Mouse (Mus musculus) limb, embryonic 15.5 days (tissue): ENCODE results near the gene Plekha4. TPM values are rescaled to one million over a fixed set of nuclear protein-coding genes. Genes with fewer than 3 reads are reported as not detected.

Source experiments
- ATAC-seq: fragments of 200-750 bp; cut with Nextera tagmentation; 2 replicates; pipeline ENCODE4 v1.8.0; 2017; ENCODE audit warnings: low read depth, moderate TSS enrichment; ENCODE audit not compliant: insufficient number of reproducible peaks, low FRiP score, low TSS enrichment
- H3K27ac ChIP-seq: fragments of 300-500 bp; sonication (generic); 2 replicates; pipeline ENCODE4 v1.5.1; 2015; ENCODE audit warnings: moderate library complexity, mild to moderate bottlenecking, inconsistent platforms
- H3K27me3 ChIP-seq: fragments of 300-500 bp; sonication (generic); 2 replicates; pipeline ENCODE4 v1.6.1; 2015; ENCODE audit warnings: inconsistent platforms
- H3K36me3 ChIP-seq: fragments of 300-500 bp; sonication (generic); 2 replicates; pipeline ENCODE4 v1.6.1; 2015; ENCODE audit warnings: inconsistent platforms
- H3K4me1 ChIP-seq: fragments of 300-500 bp; sonication (generic); 2 replicates; pipeline ENCODE4 v1.6.1; 2015; ENCODE audit warnings: inconsistent platforms
- H3K4me2 ChIP-seq: fragments of 300-500 bp; sonication (generic); 2 replicates; pipeline ENCODE4 v1.6.1; 2015; ENCODE audit warnings: mild to moderate bottlenecking, inconsistent platforms
- H3K4me3 ChIP-seq: fragments of 300-500 bp; sonication (generic); 2 replicates; pipeline ENCODE4 v1.5.1; 2015; ENCODE audit warnings: mild to moderate bottlenecking, inconsistent platforms
- H3K9ac ChIP-seq: fragments of 300-500 bp; sonication (generic); 2 replicates; pipeline ENCODE4 v1.6.1; 2015; ENCODE audit warnings: inconsistent platforms
- H3K9me3 ChIP-seq: fragments of 300-500 bp; sonication (generic); 2 replicates; pipeline ENCODE4 v1.6.1; 2016; ENCODE audit warnings: inconsistent platforms
- WGBS: fragments of 180-500 bp; shearing (Covaris S2); methylation state at CpG from one replicate; pipeline ENCODE4 v1.1.7; 2015; 5-methylcytosine and 5-hydroxymethylcytosine counted together
- polyA plus RNA-seq: library from polyadenylated mRNA; unstranded; fragments of >200 nt; fragmentation: Nextera tagmentation; extraction: Ambion mirVana; gene quantifications from 2 replicates; pipeline ENCODE4 v1.2.1, GENCODE M21; 2015

The Plekha4 gene
- polyA plus RNA-seq, 1 experiment from 2014 or later = 5.7 TPM

DNA sequence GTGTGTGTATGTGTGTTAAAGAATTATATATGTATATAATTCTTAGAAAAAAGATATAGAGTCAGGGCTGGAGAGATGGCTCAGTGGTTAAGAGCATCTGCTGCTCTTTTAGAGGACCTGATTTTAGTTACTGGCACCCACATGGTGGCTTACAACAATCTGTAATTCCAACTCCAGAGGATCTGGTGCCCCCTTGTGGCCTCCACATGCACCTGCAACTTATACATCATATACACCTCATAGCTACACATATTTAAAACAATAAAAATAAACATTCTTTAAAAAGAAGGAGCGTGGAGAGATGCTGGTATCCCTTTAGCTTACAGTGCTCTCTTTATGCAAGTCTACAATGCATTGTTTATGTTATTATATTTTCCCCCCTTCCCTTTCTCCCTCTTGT, 18.4 kb downstream of the Plekha4 start:
- Histone ChIP-seq H3K9ac (no peak overlapping the region), H3K4me3 (no peak overlapping the region), H3K36me3 (no peaks in the 10 kb centered on the region), H3K27ac (no peak overlapping the region), H3K4me1 (no peaks in the 10 kb centered on the region), H3K9me3 (no peaks in the 10 kb centered on the region), H3K27me3 (no peaks in the 10 kb centered on the region), H3K4me2 (no peak overlapping the region)
- 91% methylated on average over 1 of the region's 1 CpGs for WGBS
- ATAC-seq = no peak

DNA sequence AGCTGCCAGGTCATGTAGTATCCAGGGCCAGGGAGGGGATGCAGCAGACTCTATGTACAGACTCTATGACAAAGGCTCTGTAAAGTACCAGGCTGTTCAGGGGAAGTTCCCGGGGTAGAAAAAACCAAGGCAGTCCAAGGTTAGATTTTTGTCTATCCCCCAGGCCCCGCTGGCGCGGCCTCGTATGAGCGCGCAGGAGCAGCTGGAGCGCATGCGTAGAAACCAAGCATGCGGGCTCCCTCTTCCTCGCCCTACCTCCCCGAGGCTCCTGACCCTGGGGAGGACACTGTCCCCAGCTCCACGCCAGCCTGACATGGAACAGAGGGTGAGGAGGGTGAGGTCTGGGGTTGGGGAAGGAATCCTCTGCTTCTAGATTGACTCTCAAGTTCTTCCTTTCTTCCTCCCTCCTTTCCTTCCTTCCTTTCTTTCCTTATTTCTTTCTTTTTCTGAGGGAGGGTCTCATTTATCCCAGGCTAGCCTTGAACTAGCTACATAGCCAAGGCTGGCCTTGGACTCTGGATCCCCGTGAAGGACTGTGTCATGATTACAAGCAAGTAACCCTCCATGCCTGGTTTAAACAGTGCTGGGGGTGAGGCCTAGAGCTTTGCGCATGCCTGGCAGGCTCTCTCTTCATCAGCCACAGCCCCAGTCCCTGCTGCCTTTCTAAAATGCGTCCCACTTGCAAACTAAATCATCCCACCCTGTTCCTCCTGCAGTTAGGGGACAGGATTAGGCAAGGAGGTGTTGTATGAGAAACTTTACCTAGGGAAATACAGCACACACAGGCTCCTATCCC, 23.7 kb downstream of the Plekha4 start:
- Histone ChIP-seq H3K4me1 (peaks cover 3% of the 10 kb centered on the region; the same call in 1 of the 2 replicates), H3K36me3 (no peaks in the 10 kb centered on the region), H3K9me3 (no peaks in the 10 kb centered on the region), H3K27me3 (no peaks in the 10 kb centered on the region), H3K27ac (0 out of 2 replicates have a peak overlapping the region, but pooled peaks have one; percentile 51), H3K4me3 (no peak overlapping the region), H3K9ac (no peak overlapping the region), H3K4me2 (no peak overlapping the region)
- WGBS = 83% methylated on average over 16 of the region's 16 CpGs
- no peak for ATAC-seq

DNA sequence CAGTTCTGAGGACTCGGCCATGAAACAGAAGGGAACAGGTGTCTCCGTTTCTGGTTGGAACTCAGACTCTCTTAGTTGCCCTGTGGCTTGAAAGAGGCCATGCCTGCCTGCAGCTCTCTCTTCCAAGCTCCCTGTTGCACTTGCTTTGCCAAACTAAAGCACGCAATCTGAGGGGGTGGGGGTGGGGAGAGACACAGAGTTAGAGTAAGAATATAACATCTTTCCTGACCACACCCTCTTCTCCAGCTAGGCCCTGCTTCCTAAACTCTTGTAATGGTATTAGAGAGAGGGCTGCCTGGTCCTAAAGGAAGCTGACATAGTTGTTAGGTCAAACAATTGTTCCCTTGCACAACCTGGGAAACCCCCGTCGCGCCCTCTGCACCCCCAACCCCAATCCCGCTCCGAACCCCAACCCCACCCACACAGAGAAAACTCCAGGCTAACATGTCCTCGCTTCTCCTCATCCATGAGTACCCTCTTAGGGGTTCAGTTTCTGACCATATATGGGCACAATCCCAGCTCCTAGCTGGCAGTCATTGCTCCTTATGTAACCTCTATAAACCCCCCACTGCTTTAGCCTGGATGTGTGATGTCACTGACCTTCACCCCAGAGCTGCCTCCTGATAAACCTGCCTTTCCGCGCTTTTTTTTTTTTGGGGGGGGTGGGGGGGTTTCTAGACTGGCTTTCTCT, 24.8 kb downstream of the Plekha4 start:
- peaks cover 4% of the 10 kb centered on the region; the same call in 1 of the 2 replicates for H3K4me1 ChIP-seq
- H3K27ac ChIP-seq = peak overlapping the region; percentile 51; the same call in 1 of the 2 replicates
- H3K36me3 ChIP-seq = no peaks in the 10 kb centered on the region
- no peaks in the 10 kb centered on the region for H3K27me3 ChIP-seq
- H3K9me3 ChIP-seq = no peaks in the 10 kb centered on the region
- 75% methylated on average over 11 of the region's 11 CpGs for WGBS
- no peak overlapping the region for H3K4me3 ChIP-seq
- no peak for ATAC-seq
- no peak overlapping the region for H3K4me2 ChIP-seq
- no peak overlapping the region for H3K9ac ChIP-seq

DNA sequence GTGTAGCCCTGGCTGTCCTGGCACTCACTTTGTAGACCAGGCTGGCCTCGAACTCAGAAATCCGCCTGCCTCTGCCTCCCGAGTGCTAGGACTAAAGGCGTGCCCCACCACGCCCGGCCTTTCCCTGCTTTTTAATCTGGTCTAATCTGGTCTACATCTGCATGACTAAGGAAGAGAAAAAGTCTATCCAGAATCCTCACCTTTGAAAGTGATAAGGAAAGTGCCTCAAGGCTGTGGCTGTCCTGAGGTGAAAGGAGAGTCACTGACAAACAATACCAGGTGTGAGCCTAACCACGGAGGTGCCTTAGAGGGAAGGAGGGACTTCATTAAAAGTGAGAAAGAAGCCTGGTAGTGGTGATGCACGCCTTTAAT, 25.4 kb downstream of the Plekha4 start:
- no peak overlapping the region for H3K4me2 ChIP-seq
- no peaks in the 10 kb centered on the region for H3K27me3 ChIP-seq
- no peak overlapping the region for H3K9ac ChIP-seq
- H3K27ac ChIP-seq = no peak overlapping the region
- peaks cover 6% of the 10 kb centered on the region; the same call in 1 of the 2 replicates for H3K4me1 ChIP-seq
- H3K4me3 ChIP-seq = no peak overlapping the region
- H3K9me3 ChIP-seq = no peaks in the 10 kb centered on the region
- WGBS = 78% methylated on average over 8 of the region's 8 CpGs
- ATAC-seq = no peak
- H3K36me3 ChIP-seq = no peaks in the 10 kb centered on the region

DNA sequence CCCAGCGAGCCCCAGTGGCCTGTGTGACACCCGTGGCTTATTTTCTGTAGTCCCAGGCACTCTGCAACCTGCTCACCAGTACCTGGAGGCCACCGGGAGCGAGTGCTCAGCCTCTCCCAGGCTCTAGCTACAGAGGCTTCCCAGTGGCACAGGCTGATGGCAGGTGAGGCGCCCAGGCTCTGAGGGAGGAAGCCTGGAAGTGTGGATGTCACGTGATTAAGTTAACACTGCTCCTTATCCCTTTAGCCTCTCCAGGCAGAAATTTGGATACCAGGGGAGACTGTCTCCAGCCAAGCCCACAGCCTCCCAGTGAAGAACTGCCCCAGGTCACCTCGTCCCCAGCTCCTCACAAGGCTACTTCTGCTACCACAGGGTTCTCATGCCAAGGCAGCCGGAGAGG, 27.4 kb downstream of the Plekha4 start:
- Histone ChIP-seq H3K27ac (no peak overlapping the region), H3K4me1 (peaks cover 6% of the 10 kb centered on the region; the same call in 1 of the 2 replicates), H3K4me3 (no peak overlapping the region), H3K9ac (no peak overlapping the region), H3K36me3 (no peaks in the 10 kb centered on the region), H3K9me3 (no peaks in the 10 kb centered on the region), H3K4me2 (no peak overlapping the region), H3K27me3 (no peaks in the 10 kb centered on the region)
- WGBS = 60% methylated on average over 8 of the region's 8 CpGs
- no peak for ATAC-seq

DNA sequence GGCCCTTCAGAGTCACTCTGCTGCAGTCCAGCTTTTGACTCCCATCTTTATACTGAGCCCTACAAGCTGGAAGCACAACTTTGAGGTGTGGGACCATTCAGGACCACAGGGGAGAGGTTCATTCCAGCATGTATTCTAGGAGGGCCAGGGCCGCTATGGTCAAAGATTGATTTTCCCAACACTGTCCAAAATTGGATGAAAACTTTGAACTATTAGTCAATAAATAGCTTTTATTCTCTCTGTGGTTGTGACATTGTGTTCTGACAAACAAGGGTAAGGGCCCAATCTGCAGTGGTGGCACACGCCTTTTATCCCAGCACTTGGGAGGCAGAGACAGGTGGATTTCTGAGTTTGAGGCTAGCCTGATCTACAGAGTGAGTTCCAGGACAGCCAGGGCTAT, 27.9 kb downstream of the Plekha4 start:
- H3K9ac ChIP-seq = no peak overlapping the region
- WGBS = 90% methylated on average over 2 of the region's 2 CpGs
- H3K27me3 ChIP-seq = no peaks in the 10 kb centered on the region
- ATAC-seq = no peak
- H3K4me3 ChIP-seq = no peak overlapping the region
- no peaks in the 10 kb centered on the region for H3K9me3 ChIP-seq
- no peak overlapping the region for H3K27ac ChIP-seq
- no peak overlapping the region for H3K4me2 ChIP-seq
- peaks cover 6% of the 10 kb centered on the region; the same call in 1 of the 2 replicates for H3K4me1 ChIP-seq
- no peaks in the 10 kb centered on the region for H3K36me3 ChIP-seq

DNA sequence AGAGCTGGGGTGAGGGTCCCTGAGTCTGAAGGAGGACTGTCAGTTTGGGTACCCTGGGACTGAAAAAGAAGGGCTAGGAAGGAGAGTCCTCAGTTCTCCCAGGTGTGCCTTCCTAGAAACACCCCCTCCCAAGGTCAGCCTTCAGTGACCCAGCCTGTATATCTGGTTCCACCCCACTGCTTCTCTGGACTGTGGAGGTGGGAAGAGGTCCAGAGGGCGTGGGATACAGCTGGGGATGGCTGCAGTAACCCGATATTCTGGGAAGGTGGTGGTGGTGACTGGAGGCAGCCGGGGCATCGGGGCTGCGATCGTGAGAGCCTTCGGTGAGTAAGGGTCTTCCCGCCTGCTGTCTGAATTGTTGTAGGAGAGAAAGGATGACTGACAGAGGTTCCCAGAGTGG, 28.6 kb downstream of the Plekha4 start, which contains the start of gene Hsd17b14:
TSS of gene Hsd17b14 (plus strand) at position 150 of the 400 bp plus-strand sequence.
- Histone ChIP-seq H3K9ac (no peak within 1 kb of the TSS), H3K27ac (no peak within 1 kb of the TSS), H3K4me3 (no peak within 1 kb of the TSS), H3K36me3 (no peaks in the 10 kb centered on the region), H3K4me1 (peaks cover 6% of the 10 kb centered on the region; the same call in 1 of the 2 replicates), H3K9me3 (no peaks in the 10 kb centered on the region), H3K4me2 (no peak within 1 kb of the TSS), H3K27me3 (no peaks in the 10 kb centered on the region)
- no peak for ATAC-seq
- WGBS = 22% methylated on average over 8 of the region's 8 CpGs

DNA sequence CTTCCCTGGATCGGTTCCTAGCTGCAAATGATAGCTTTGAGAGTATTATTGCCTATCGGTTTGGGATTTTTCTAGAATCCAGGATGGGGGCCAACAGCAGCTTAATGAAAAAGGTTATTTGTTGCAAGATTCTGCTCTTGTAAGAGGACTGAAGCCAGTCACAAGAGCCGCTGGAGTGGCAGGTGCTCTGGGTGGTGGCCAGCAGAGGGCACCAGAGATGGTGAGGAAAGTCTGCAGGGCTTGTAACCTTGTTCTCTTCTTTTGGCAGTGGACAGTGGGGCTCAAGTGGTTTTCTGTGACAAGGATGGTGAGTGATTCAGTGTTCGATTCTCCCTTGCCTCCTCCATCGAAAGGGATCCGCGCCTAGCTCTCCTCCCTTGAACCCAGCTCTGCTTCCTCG, 29.7 kb downstream of the Plekha4 start:
- no peak for ATAC-seq

DNA sequence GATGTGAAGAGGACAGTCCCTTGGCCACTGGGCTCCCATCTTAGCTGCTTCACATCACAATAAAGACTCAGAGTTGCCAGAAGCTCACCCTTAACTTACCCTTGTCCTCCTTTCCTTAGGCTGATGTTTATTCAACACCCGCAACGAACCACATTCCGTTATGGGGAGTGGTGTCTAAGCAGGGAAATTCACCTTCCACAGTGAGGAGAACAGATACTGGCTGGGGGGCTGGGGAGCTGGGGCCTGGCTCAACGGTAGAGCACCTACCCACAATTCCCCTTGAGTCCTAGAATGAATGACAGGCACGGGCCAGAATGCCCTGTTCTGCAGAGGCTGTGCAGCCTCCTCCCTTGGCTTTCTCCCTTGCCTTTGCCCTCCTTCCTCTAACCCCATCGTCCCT, 32.8 kb downstream of the Plekha4 start:
- Histone ChIP-seq H3K36me3 (no peaks in the 10 kb centered on the region), H3K4me2 (no peak overlapping the region), H3K9me3 (no peaks in the 10 kb centered on the region), H3K4me1 (peaks cover 18% of the 10 kb centered on the region), H3K9ac (no peak overlapping the region), H3K27ac (no peak overlapping the region), H3K4me3 (no peak overlapping the region), H3K27me3 (no peaks in the 10 kb centered on the region)
- ATAC-seq = no peak
- WGBS = 53% methylated on average over 5 of the region's 6 CpGs

More for the DNA sequence above, 29.7 kb downstream of the Plekha4 start:
- no peak overlapping the region for H3K4me3 ChIP-seq
- H3K9ac ChIP-seq = no peak overlapping the region
- no peaks in the 10 kb centered on the region for H3K9me3 ChIP-seq
- H3K4me2 ChIP-seq = no peak overlapping the region
- 26% methylated on average over 8 of the region's 8 CpGs for WGBS
- no peaks in the 10 kb centered on the region for H3K36me3 ChIP-seq
- no peaks in the 10 kb centered on the region for H3K27me3 ChIP-seq
- no peak overlapping the region for H3K27ac ChIP-seq
- peaks cover 5% of the 10 kb centered on the region for H3K4me1 ChIP-seq

DNA sequence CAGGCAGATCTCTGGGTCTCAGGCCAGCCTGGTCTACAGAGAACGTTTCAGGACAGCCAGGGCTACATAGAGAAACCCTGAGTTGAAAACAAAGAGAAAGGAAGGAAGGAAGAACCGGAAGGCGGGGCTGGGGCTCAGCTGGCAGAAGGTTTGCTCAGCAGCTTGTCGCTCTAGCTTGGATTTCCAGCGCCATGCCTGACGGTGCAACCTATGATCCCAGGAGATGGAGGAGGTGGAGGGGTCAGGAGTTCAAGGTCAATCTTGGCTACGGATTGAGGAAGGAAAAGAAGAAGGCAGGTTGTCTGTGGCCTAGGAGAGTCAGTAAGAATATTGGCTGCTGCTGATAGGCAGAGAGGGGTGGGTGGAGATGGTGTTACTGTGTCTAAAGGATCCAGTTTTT, 34.1 kb downstream of the Plekha4 start:
- H3K4me1 ChIP-seq = peaks cover 18% of the 10 kb centered on the region
- ATAC-seq = no peak
- no peak overlapping the region for H3K9ac ChIP-seq
- H3K4me2 ChIP-seq = no peak overlapping the region
- H3K27me3 ChIP-seq = no peaks in the 10 kb centered on the region
- H3K36me3 ChIP-seq = no peaks in the 10 kb centered on the region
- 84% methylated on average over 7 of the region's 7 CpGs for WGBS
- no peaks in the 10 kb centered on the region for H3K9me3 ChIP-seq
- no peak overlapping the region for H3K4me3 ChIP-seq
- H3K27ac ChIP-seq = no peak overlapping the region

DNA sequence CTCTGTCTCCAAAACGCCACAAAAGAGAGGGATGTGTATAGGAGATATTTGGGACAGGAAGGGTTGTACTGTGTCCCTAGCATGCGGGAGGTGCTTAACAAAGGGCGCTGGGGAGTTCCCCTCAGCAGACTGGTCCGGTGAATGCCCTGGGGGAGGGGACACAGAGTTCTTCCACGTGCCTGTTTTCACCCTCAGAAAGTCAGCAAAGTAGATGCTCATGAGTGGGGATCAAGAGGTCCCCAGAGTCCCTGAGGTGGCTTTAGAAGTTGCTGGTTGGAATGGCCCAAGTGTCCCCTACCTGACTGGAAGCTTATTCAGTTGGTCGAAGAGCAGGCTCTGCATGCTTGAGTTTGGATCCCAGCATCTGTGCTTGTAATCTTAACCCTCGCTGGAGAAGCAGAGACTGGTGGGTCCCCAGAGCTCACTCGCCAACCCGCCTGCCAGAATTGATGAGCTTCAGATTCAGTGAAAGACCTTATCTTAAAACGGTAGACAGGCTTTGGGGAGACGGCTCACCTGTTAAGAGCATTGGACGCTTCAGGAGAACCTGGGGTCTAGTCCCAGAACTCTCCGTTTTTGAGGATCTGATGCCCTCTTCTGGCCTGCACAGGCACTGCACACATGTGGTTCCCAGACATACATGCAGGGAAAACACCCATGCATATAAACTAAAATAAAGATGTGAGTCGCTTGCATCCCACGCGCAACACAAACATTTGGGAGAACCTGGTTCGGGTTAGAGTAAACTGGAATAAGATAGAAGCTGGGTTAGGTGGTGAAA, 34.9 kb downstream of the Plekha4 start:
- Histone ChIP-seq H3K27me3 (no peaks in the 10 kb centered on the region), H3K4me1 (peaks cover 16% of the 10 kb centered on the region), H3K9me3 (no peaks in the 10 kb centered on the region), H3K27ac (no peak overlapping the region), H3K4me3 (no peak overlapping the region), H3K4me2 (no peak overlapping the region), H3K9ac (no peak overlapping the region), H3K36me3 (no peaks in the 10 kb centered on the region)
- 23% methylated on average over 17 of the region's 17 CpGs for WGBS
- ATAC-seq = no peak
